1 mouse cellular context compared by ENCODE assay signal in the genomic region with DNA sequence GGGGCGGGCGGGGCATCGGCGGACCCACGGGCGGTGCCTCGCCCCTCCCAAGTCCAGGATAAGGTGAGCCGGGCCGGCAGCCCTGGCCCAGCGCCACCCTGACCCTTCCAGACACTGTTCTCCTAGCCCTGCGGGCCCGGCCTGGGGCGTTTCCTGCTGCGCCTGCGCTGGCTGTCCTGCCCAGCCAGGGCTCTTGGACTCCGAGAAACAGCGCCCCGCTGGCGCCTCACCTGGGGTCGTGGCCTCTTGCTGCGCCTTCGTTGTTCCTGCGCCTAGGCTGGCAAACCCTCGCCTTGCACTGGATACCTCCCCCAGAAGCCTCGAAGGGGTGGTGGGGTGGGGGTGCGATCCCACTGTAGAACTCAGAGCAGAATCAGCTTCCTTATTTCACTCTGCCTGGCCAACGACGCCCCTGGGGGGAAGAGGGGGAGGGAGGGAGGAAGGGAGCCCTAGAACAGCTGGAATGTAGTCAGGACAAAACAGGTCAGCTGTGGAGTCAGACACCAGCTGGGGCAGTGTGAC.
TF ChIP-seq lines count a peak whose summit lies in the region.

A gene (minus strand): TSS at position 393 of the 522 bp plus-strand sequence.

TF ChIP-seq in MEL, 35 proteins besides CTCF, POLR2A, EP300 and RAD21 (continued from another document):
- peak; percentile 42; the same call in 1 of the 2 replicates for TF ChIP-seq SIN3A (IDR thresholded peaks at IDR 0.05; ENCODE audit: low read length)
- peak; percentile 15; the same call in 1 of the 2 replicates for TF ChIP-seq TCF12 (IDR thresholded peaks at IDR 0.05; ENCODE audit: low read depth, low read length)
- no peak for TF ChIP-seq MAFK (IDR thresholded peaks at IDR 0.05; ENCODE audit: borderline replicate concordance, low read depth, low read length)
- TF ChIP-seq E2F4 (IDR thresholded peaks at IDR 0.05; ENCODE audit: borderline replicate concordance, low read depth, low read length): no peak
- TF ChIP-seq MAZ (IDR thresholded peaks at IDR 0.05; ENCODE audit: low read depth, low read length): peak; percentile 58; the same call in 1 of the 2 replicates
- no peak for TF ChIP-seq ETS1 (IDR thresholded peaks at IDR 0.05; ENCODE audit: low read depth, low read length)
- 0 out of 4 replicates have a peak, but pooled peaks of 1 of the 2 experiments have one; percentile 10 for TF ChIP-seq USF2 (IDR thresholded peaks at IDR 0.05; ENCODE audit: borderline replicate concordance in 1 of 2, insufficient read depth in 1 of 2, low read depth in 1 of 2, low read length in 2 of 2)
- no peak for TF ChIP-seq ZKSCAN1 (IDR thresholded peaks at IDR 0.05; ENCODE audit: low read depth, low read length)
- TF ChIP-seq ZMIZ1 (IDR thresholded peaks at IDR 0.05; ENCODE audit: low read depth, low read length): 0 out of 2 replicates have a peak, but pooled peaks have one; percentile 47
- no peak for TF ChIP-seq POLR2AphosphoS5 (IDR thresholded peaks at IDR 0.05; ENCODE audit: borderline replicate concordance, low read depth, low read length)
- no peak for TF ChIP-seq MYC (IDR thresholded peaks at IDR 0.05; ENCODE audit: low read depth, low read length)
- TF ChIP-seq MXI1 (IDR thresholded peaks at IDR 0.05; ENCODE audit: low read depth, low read length): peak; percentile 8; the same call in 1 of the 2 replicates
